In genomic region chr13:64150121-64150520, GRCm38 (mm10) we compare ENCODE assay signal across 11 mouse cellular contexts. TPM values are rescaled to one million over a fixed set of nuclear protein-coding genes. Genes with fewer than 3 reads are reported as not detected.
DNase-seq lines count a peak whose midpoint lies in the region; ATAC-seq and TF ChIP-seq lines count a peak whose summit lies in the region.
"Had no signal": no experiment of that assay in that cellular context is flagged by ENCODE, and none has a peak within 500 bp of the region (broad histone marks: within the 10 kb centered on the region; RNA-seq: fewer than 3 reads in every experiment).

No protein-coding gene starts in this region.

- peaks cover 6% of the 10 kb centered on the region; the same call in 1 of the 2 replicates for H3K4me1 ChIP-seq in lung, embryonic 14.5 days (ENCODE audit: insufficient read depth)
- H3K4me1 ChIP-seq in G1E (ENCODE audit: insufficient read depth, low read depth, low read length): peaks cover 40% of the 10 kb centered on the region

- no peaks in the 10 kb centered on the region for H3K27me3 ChIP-seq in lung, embryonic 14.5 days (ENCODE audit: insufficient read depth, low read length)
- H3K27me3 ChIP-seq in G1E (ENCODE audit: insufficient read depth, low read length): no peaks in the 10 kb centered on the region

- no peaks in the 10 kb centered on the region for H3K36me3 ChIP-seq in lung, embryonic 14.5 days (ENCODE audit: insufficient read depth)
- peaks cover 30% of the 10 kb centered on the region for H3K36me3 ChIP-seq in G1E (replicated peaks)

- DNase-seq in embryo, embryonic 10.5 days (ENCODE audit: low spot score): peak; percentile 26
- no peak for DNase-seq in embryo, embryonic 9.5 days (ENCODE audit: extremely low spot score)
- DNase-seq in lung, embryonic 14.5 days: no peak
- no peak for DNase-seq in lung, postnatal 36 days
- no peak for DNase-seq in G1E (ENCODE audit: low spot score)
- peak; percentile 70 for DNase-seq in induced T-regulatory cell, adult 2 months (ENCODE audit: low read depth)
- DNase-seq in adrenal gland, postnatal 10 days: no peak
- DNase-seq: gastrocnemius, postnatal 36 days; kidney, adult 9 months had no signal

- H3K4me2 ChIP-seq in lung, embryonic 14.5 days: peak overlapping the region; percentile 90; the same call in 1 of the 2 replicates

- H3K9me3 ChIP-seq in lung, embryonic 14.5 days (ENCODE audit: low read depth, low read length): no peaks in the 10 kb centered on the region
- no peaks in the 10 kb centered on the region for H3K9me3 ChIP-seq in G1E (replicated peaks)

- H3K27ac ChIP-seq in lung, embryonic 14.5 days (ENCODE audit: low read depth): no peak overlapping the region
- H3K27ac ChIP-seq: macrophage had no signal

- H3K9ac ChIP-seq in lung, embryonic 14.5 days: no peak overlapping the region

- ATAC-seq in lung, embryonic 14.5 days (ENCODE audit: insufficient read depth): no peak
- ATAC-seq in G1E (ENCODE audit: extremely low read depth, insufficient number of reproducible peaks, low FRiP score, poor library complexity, severe bottlenecking): no peak
- no peak for ATAC-seq in monocyte, adult 5-6 weeks (replicated peaks; ENCODE audit: insufficient number of reproducible peaks, low FRiP score, low TSS enrichment, poor library complexity, severe bottlenecking)

- H3K4me3 ChIP-seq in lung, embryonic 14.5 days (ENCODE audit: low read depth, low read length): no peak overlapping the region
- peak overlapping the region; percentile 31; the same call in 1 of the 2 replicates for H3K4me3 ChIP-seq in G1E (ENCODE audit: low read depth, low read length)

- 47% methylated on average over 5 of the region's 5 CpGs for WGBS in lung, embryonic 14.5 days

- TF ChIP-seq CTCF in lung, embryonic 14.5 days (IDR thresholded peaks at IDR 0.05; ENCODE audit: low read depth): no peak
- TF ChIP-seq CTCF in G1E (IDR thresholded peaks at IDR 0.05; ENCODE audit: low read depth, low read length): no peak

RNA-seq across cellular contexts. Expression of gene Zfp367, which starts 2.9 kb away (rescaled TPM):
- 29.5 and 33.6 TPM in 2 replicates for polyA plus RNA-seq in lung, embryonic 14.5 days (2014; fragmentation: Nextera tagmentation; extraction: Ambion mirVana)
- total RNA-seq in G1E (2014; fragmentation: Nextera tagmentation): 37.2 and 38.6 TPM in 2 replicates
- 47.2 and 51.7 TPM in 2 replicates for total RNA-seq in G1E (2017)
- 6.6 and 7.0 TPM in 2 replicates for polyA plus RNA-seq in G1E (2012)
- total RNA-seq in adrenal gland, postnatal 10 days (2021): 10 to 100 TPM; 19.0 to 19.6 TPM
- 19.2 to 26.9 TPM (median 21.2 TPM) in 3 replicates for total RNA-seq in monocyte, adult 5-6 weeks (2017)

RNA-seq across cellular contexts. Expression of gene Habp4, which starts 11.5 kb away (rescaled TPM):
- polyA plus RNA-seq in lung, embryonic 14.5 days (2014; fragmentation: Nextera tagmentation; extraction: Ambion mirVana): 28.5 and 30.1 TPM in 2 replicates
- total RNA-seq in G1E (2014; fragmentation: Nextera tagmentation): 22.0 and 34.1 TPM in 2 replicates
- 10.5 and 12.4 TPM in 2 replicates for total RNA-seq in G1E (2017)
- 33.9 and 44.5 TPM in 2 replicates for polyA plus RNA-seq in G1E (2012)
- total RNA-seq in adrenal gland, postnatal 10 days (2021): 10 to 100 TPM; 20.4 to 24.7 TPM
- 9.6 to 14.1 TPM (median 11.8 TPM) in 3 replicates for total RNA-seq in monocyte, adult 5-6 weeks (2017)

RNA-seq across cellular contexts. Expression of gene Slc35d2, which starts 21.0 kb away (rescaled TPM):
- 4.4 and 4.7 TPM in 2 replicates for polyA plus RNA-seq in lung, embryonic 14.5 days (2014; fragmentation: Nextera tagmentation; extraction: Ambion mirVana)
- total RNA-seq in G1E (2014; fragmentation: Nextera tagmentation) (not detected in 2 replicates), G1E (2017) (0.11 TPM in 1 of 2 replicates, not detected in the other)
- polyA plus RNA-seq in G1E (2012): not detected in 2 replicates
- 1 to 10 TPM; 7.7 to 9.4 TPM for total RNA-seq in adrenal gland, postnatal 10 days (2021)
- 24.2 to 36.1 TPM (median 26.4 TPM) in 3 replicates for total RNA-seq in monocyte, adult 5-6 weeks (2017)

Comparison
In these comparisons a context has a peak if more than half of its experiments do, and no peak if none do; other contexts are left out.
1. DNase-seq: peak in embryo, embryonic 10.5 days (single experiment) and induced T-regulatory cell, adult 2 months (single experiment); none in embryo, embryonic 9.5 days (single experiment), lung, embryonic 14.5 days (single experiment), lung, postnatal 36 days (single experiment), G1E (single experiment) and adrenal gland, postnatal 10 days (single experiment).
2. RNA of gene Slc35d2, which starts 21.0 kb away (total RNA-seq): 24.2 to 36.1 TPM in monocyte, adult 5-6 weeks and 7.7 to 9.4 TPM in adrenal gland, postnatal 10 days; 0.11 TPM in G1E; every median in the first group is over 4 times any median in the second.